Mouse (Mus musculus) brain, embryonic 14.5 days (tissue): Measurements from ENCODE around the gene L1td1. TPM values are rescaled to one million over a fixed set of nuclear protein-coding genes. Genes with fewer than 3 reads are reported as not detected.

Source experiments
- DNase-seq: peaks from one replicate; pipeline ENCODE4 v3.0.0-alpha.2; 2011; ENCODE audit warnings: low read depth
- CTCF ChIP-seq: fragments of 200-500 bp; IDR thresholded peaks from 2 replicates; pipeline ENCODE4 v1.5.1; 2012; ENCODE audit warnings: inconsistent platforms, mild to moderate bottlenecking, moderate library complexity, borderline replicate concordance; ENCODE audit not compliant: insufficient read depth, insufficient read length; ENCODE audit errors: extremely low read depth
- POLR2A ChIP-seq: fragments of 200-500 bp; IDR thresholded peaks from 2 replicates; pipeline ENCODE4 v1.6.1; 2012; ENCODE audit warnings: mild to moderate bottlenecking, inconsistent platforms, borderline replicate concordance; ENCODE audit not compliant: poor library complexity, insufficient read depth, insufficient read length, severe bottlenecking; ENCODE audit errors: extremely low read depth
- polyA plus RNA-seq: library from polyadenylated mRNA; depleted of rRNA; stranded (reverse); fragments of >200 nt; gene quantifications from 2 replicates; pipeline ENCODE4 v1.2.3, GENCODE M21; 2012

L1td1 gene
- polyA plus RNA-seq, 1 experiment, result 0.31 TPM

DNA sequence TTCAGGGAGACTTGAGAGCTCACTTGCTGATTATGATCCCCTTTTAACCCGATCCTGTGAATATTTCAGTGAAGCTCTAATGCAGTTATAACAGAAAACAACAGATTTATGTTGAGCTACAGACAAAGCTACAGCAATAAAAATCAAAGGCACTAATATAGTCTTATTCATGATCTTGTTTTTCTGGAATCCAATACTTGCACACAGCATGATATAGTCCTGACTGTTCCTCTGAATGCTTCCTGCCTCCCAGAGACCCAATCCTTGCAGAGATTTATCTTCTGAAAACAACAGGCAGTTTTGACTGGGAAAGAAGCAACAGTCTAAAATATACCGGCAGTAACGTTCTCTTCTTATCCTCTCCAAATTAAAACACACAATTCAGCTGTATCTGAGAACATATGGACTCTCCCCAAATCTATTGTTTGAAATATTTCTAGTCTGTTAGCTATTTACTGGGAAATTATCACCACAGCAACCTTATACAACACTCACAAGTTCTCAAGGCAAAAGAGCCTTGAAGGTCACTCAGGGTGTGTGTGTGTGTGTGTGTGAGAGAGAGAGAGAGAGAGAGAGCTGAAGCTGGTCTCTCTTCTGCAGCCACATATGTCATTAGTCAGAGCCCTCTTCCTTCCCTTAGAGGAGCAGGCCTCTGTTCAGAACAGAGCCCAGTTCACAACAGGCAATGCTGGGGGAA, 16.8 kb downstream of the L1td1 start:
- DNase-seq, result no peak
- TF ChIP-seq CTCF (no peak), POLR2A (no peak)

DNA sequence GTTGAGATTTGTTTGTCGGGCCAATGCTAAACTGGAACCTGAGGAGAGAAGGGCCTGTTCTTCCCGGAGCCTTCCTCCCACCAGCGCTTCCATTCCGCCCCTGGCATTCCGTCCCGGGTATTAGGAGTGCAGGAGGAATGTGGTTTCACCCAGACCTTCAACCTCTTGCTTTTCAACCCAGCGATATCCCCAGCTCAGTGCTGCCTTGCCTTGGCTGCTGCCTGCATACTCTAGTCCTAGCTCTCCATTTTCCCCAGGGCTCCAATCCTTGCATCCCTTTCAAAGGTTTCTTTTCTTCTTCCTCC, 17.3 kb downstream of the L1td1 start:
- DNase-seq, result no peak
- TF ChIP-seq CTCF, result no peak
- TF ChIP-seq POLR2A, result no peak

DNA sequence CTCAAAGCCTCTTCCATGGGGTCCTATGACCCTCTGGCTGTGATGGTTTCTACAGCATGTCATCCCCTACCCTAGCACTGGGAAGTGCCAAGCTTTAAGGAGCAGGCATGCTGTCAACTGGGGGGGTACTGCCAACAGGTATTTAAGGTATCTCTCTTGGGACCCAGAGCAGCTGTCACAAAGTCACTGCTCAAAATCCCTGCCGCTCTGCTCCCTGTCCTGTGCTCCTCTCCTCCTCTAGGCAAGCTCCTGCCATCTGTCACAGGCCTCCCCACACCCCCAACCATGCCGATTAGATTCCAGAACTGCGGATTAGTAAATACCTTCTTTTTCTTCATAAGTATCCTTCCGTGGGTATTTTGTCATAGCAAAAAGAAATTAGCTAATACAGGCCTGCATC, 27.9 kb downstream of the L1td1 start:
- TF ChIP-seq CTCF (no peak), POLR2A (no peak)
- no peak for DNase-seq

DNA sequence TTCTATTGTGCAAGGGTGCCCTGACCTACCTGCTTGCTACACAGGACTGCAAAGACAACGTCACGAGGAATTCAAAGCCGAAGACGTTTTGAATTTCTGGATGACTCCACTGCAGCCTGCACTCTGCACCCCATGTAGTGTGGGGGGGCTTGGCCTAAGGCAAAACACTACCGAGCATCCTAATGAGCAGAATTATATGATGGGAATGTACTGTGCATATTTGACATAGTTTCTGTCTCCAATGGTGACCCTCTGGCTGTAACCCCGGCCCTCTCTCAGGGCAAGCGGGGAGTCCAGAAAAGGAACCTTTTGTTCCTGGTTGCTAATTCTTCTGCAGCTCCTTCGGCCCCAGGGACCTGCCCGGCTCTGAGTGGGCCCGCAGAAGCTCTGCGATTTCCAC, 29.6 kb downstream of the L1td1 start:
- DNase-seq, result peak; percentile 44
- TF ChIP-seq CTCF, result no peak
- TF ChIP-seq POLR2A, result no peak

DNA sequence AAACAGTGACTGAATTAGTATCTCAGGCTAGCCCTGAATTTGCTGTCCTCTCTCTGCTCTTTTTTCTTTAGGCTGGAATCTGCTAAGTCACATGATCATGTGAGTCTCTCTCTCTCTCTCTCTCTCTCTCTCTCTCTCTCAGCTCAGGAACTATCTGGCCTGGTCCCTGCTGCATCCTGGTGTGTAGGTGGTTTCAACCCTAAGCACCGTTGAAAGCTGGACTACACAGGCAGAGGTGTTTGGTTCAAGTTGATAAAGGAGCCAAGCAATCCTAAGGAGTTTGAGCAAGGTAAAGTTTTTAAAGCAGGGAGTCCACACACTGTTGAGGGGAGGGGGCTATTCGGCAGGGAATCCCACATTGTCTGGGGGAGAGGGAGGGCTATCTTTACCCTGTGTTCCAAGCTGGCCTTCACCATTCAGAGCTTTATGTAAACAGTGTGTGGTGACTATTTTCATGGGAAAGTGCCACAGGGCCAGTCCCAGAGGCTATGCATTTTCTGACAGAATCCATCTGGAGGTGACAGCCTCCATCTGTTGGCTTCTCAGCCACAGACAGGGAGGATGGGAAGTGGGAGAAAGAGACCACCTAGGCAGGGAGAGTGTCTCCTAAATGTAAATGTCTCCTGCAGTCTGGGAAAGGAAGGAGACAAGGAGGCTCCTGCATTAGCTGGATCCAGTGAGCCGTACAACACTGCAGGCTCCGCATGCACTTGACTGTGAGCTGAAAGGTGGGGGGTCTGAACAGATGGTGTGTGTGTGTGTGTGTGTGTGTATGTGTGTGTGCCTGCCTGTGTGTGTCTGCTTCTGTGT, 31.7 kb downstream of the L1td1 start:
- peak; percentile 88 for DNase-seq

DNA sequence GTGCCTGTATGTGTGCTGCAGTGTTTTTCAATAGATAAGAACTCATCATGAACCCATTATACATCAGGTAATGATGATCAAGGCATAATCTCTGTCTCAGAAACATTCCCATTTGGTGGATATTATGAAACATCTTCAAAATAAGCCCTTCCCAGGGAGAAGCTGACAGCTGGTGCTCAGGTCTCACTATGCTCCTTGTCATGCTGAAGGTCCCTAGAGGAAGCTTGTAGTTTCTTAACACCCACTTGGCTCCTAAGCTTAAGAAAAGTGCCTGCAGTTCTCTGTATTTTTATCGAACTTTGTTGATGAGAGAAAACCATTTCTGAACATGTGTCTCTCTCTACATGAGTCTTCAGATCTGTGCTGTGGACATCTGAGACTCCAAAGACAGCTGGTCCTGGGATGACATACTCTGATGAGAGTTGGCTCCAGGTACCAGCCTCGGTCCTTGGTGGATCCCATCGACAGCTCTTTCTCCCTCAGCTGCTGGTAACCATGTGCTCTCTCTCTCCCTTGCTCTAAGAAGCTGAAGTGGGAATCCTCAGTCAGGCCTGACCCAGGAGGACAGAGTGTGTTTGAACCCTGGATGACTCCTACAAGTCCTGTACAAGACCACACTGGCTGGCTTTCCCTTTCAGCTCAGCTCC, 32.5 kb downstream of the L1td1 start:
- DNase-seq, result no peak
- no peak for TF ChIP-seq CTCF
- no peak for TF ChIP-seq POLR2A

More for the DNA sequence above, 31.7 kb downstream of the L1td1 start:
- no peak for TF ChIP-seq CTCF
- TF ChIP-seq POLR2A, result no peak

DNA sequence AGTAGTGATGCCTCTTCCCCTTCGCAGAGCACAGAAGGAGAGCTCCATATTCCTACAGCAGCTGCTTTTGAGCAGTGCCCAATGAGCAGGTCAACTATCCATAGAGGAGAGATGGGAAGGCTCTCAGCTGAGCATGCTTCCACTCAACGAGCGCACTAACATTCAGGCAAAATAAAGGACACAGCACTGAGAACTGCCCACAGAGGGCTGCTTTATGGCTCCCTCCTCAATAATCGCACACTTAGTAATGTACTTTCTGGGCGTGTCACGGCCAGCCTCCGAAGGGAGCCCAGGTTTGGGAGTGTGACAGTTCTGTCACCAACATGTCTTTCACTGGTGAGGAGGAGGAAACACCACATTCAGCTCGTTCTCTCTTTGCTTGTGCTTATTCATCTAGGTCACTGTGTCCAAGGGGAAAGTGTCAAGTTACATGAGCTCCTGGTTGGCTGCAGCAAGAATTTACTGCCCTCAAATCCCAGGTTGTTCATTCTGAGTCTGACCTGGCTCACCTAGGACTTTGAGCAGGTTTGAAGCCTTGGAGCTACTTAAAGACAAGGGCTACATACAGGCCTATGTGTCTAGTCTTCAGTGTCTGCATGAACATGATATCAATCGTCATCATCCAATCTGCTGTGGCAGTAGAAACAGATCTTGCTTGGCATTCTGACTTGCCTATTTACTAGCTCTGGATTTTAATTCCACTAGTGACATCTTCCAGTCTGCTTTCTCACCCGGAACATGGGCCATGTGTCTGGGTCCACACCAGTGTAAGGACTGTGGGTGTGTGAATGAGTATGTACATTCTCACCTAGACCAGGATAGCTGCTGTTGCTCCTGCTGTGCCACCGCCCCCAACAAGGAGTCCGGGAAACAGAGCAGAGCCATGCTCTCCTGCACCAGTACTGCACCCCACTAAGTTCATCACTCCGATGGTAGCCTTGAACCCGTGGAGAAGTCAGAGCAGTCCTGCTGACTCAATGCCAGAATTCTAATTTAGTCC, 40.9 kb downstream of the L1td1 start:
- no peak for DNase-seq
- TF ChIP-seq POLR2A, result no peak
- no peak for TF ChIP-seq CTCF

DNA sequence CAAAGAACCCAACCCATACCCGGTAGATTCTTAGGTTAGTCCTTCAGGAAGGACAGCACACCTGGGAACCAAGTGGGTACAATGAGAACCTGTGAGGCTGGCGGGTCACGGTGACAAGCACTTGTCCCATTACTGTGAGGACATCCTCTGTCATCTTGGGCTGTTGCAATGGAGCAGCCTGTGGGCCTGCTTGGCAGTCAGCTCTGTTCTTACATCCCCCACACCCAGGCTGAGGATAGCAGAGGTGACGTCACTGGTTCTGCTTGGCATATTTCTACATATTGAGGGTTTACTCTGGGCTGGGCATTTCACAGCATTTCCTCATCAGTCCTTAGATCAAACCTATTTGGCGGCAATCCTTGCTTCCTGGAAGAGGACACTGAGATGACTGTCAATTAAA, 47.3 kb downstream of the L1td1 start:
- no peak for DNase-seq

DNA sequence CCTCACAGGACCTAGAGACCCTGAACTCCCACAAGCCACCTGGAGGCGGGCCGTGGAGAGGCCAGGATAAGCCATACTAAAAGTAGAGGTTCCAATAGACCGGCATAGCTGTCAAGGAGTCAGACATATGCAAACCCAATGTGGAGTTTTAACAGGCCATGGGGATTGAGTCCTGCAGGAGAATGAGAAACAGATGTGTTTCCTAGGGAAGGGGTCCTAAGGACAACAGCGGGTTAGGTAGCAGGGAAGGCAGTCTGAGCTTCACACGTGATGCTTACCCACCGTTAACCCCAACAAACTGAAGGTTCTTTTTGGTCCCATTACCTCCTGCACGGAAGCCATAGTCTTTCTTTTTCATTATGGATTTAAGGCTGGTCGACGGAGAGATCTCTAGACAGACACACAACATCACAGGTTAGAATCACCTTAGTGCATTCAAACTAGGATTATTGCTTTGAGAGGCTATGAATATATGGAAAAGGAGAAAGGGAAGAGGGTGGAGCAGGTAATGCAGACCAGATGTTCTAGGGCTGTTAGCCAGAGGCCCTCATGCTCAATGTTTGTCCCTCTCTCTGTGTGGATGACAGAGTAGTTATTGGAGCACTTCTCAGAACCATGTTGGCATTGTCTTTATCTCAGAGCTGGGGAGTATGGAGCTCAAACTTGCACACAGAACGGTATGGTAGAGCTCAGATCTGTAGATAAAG, 50.3 kb downstream of the L1td1 start:
- TF ChIP-seq CTCF (no peak), POLR2A (no peak)
- no peak for DNase-seq

More for the DNA sequence above, 47.3 kb downstream of the L1td1 start:
- TF ChIP-seq CTCF (no peak), POLR2A (no peak)

DNA sequence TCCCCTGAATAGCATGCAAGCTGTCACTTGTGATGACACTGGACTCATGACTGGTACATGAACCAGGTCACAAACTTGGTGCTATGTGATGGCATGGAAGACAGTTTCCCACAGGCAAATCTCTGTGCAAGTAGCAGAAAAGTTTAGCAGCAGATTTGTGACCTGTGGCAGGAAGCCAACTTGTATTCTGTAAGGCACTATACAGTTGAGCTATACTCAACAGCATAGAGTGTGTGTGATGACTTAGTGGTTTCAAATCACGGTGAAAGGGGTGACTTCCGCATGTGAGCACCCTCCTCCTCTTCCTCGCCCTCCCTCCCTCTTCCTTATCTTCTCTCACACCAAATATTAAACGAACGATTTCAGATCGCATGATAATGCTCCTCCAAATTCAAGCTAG, 50.9 kb downstream of the L1td1 start:
- no peak for DNase-seq
- TF ChIP-seq CTCF (no peak), POLR2A (no peak)

DNA sequence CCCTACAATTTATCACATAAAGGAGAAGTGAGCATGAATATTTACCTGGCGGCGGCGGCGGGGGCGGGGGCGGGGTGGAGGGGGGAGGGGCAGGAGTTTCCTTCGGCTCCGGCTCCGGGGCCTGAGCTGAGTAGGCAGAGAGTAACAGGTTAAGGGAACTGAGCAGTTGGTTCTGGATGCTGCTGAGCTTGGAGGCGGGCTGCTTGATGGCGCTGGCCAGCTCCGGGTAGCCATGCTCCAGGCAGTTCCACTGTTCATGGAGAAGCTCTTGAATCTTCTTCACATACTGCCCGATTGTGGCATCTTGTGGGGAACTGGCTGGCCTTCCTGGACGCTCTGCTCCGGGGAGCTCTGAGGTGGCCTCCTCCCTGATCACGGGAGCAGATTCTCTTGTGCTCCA, 51.7 kb downstream of the L1td1 start:
- no peak for DNase-seq
- TF ChIP-seq CTCF (no peak), POLR2A (no peak)
